Mouse (Mus musculus) heart, adult 2 months (tissue): ENCODE data around the gene Slc5a7.
A peak's percentile ranks its signal among the peaks of the same experiment; 100 is the strongest.

Experiments used
- CTCF ChIP-seq: fragments of 200-600 bp; IDR thresholded peaks from 2 replicates; pipeline ENCODE4 v1.8.1; 2022; ENCODE audit warnings: antibody characterized with exemption, mild to moderate bottlenecking, moderate library complexity
- EP300 ChIP-seq: fragments of 200-500 bp; IDR thresholded peaks from 2 replicates; pipeline ENCODE4 v1.6.1; 2011; ENCODE audit warnings: low read depth, low read length, control low read depth; ENCODE audit not compliant: insufficient read depth
- POLR2A ChIP-seq: fragments of 200-500 bp; IDR thresholded peaks from 2 replicates; pipeline ENCODE4 v1.6.1; 2011; ENCODE audit warnings: mild to moderate bottlenecking, low read depth, low read length, control low read depth; ENCODE audit not compliant: insufficient read depth

DNA sequence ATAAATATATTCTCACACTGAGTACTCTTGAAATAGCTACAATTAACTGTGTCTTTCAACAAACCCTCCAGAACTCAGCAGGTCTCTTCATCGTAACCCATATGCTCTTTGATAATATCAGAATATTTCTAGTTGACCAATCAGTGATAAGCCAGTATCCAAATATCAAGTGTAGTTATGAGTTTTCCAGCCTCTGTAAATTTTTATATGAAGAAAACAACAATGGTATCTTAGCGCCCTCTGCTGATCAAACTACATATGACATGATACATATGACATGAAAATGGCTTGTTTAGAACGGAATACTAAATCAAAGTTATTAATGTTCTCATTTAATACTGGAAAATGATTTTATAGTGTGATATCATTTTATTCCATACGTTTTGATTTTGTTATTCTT lies 44.6 kb upstream of the Slc5a7 start:
- TF ChIP-seq POLR2A (no peak), CTCF (peak; percentile 64), EP300 (no peak)
